Mouse (Mus musculus) lung, embryonic 16.5 days (tissue): Measurements from ENCODE around the gene Adamts4. TPM values are rescaled to one million over a fixed set of nuclear protein-coding genes. Genes with fewer than 3 reads are reported as not detected.
"Not testable (repeated sequence)": the region's sequence is repeated elsewhere in the genome, so short reads cannot be mapped to it uniquely, and the experiment has no call there.

Experiments
- ATAC-seq: fragments of 200-750 bp; cut with Nextera tagmentation; 2 replicates; pipeline ENCODE4 v1.8.0; 2017; ENCODE audit warnings: low read depth, mild to moderate bottlenecking, moderate library complexity
- H3K27ac ChIP-seq: fragments of 300-500 bp; sonication (generic); 2 replicates; pipeline ENCODE4 v1.5.1; 2014; ENCODE audit warnings: mild to moderate bottlenecking, control low read depth, low read length
- H3K27me3 ChIP-seq: fragments of 300-500 bp; sonication (generic); 2 replicates; pipeline ENCODE4 v1.6.1; 2014; ENCODE audit warnings: low read depth, low read length, mixed read lengths; ENCODE audit not compliant: control insufficient read depth, insufficient read depth
- H3K36me3 ChIP-seq: fragments of 300-500 bp; sonication (generic); 2 replicates; pipeline ENCODE4 v1.6.1; 2014; ENCODE audit warnings: low read length; ENCODE audit not compliant: control insufficient read depth, insufficient read depth
- H3K4me1 ChIP-seq: fragments of 300-500 bp; sonication (generic); replicated peaks from 2 replicates; pipeline ENCODE4 v1.6.1; 2014; ENCODE audit warnings: low read length, mixed read lengths; ENCODE audit not compliant: control insufficient read depth, insufficient read depth
- H3K4me2 ChIP-seq: fragments of 300-500 bp; sonication (generic); 2 replicates; pipeline ENCODE4 v1.6.1; 2014; ENCODE audit warnings: low read depth, low read length, control low read depth
- H3K4me3 ChIP-seq: fragments of 300-500 bp; sonication (generic); 2 replicates; pipeline ENCODE4 v1.5.1; 2014; ENCODE audit warnings: mild to moderate bottlenecking, low read length, control low read depth
- H3K9ac ChIP-seq: fragments of 300-500 bp; sonication (generic); 2 replicates; pipeline ENCODE4 v1.6.1; 2014; ENCODE audit warnings: low read length, control low read depth
- H3K9me3 ChIP-seq: fragments of 300-500 bp; sonication (generic); 2 replicates; pipeline ENCODE4 v1.6.1; 2016; ENCODE audit warnings: low read length; ENCODE audit not compliant: control insufficient read depth
- WGBS: fragments of 180-500 bp; shearing (Covaris S2); extraction: QIAGEN DNeasy Blood & Tissue Kit; methylation state at CpG from one replicate; pipeline ENCODE4 v1.1.7; 2014; 5-methylcytosine and 5-hydroxymethylcytosine counted together
- polyA plus RNA-seq: library from polyadenylated mRNA; unstranded; fragments of >200 nt; fragmentation: Nextera tagmentation; extraction: Ambion mirVana; gene quantifications from 2 replicates; pipeline ENCODE4 v1.2.1, GENCODE M21; 2015

Gene Adamts4
- polyA plus RNA-seq, 1 experiment from 2014 or later = 9.2 TPM

GRCm38 (mm10) chr1:171286517-171286916 lies 36.3 kb downstream of the Adamts4 start:
- H3K4me3 ChIP-seq = no peak overlapping the region
- peaks cover 7% of the 10 kb centered on the region for H3K4me1 ChIP-seq
- no peak for ATAC-seq
- H3K9me3 ChIP-seq = no peaks in the 10 kb centered on the region
- WGBS = 90% methylated on average over 19 of the region's 19 CpGs
- no peak overlapping the region for H3K27ac ChIP-seq
- H3K9ac ChIP-seq = no peak overlapping the region
- H3K4me2 ChIP-seq = peak overlapping the region; percentile 78; the same call in 1 of the 2 replicates
- H3K36me3 ChIP-seq = peaks cover 18% of the 10 kb centered on the region
- no peaks in the 10 kb centered on the region for H3K27me3 ChIP-seq

GRCm38 (mm10) chr1:171287136-171288081 lies 37.2 kb downstream of the Adamts4 start, which contains the start of gene Usp21:
Gene Usp21, minus strand, starts transcription at chr1:171287991.
- Histone ChIP-seq H3K27ac (peak within 1 kb of the TSS; percentile 79), H3K4me1 (peaks cover 7% of the 10 kb centered on the region), H3K4me2 (peak within 1 kb of the TSS; percentile 78), H3K27me3 (no peaks in the 10 kb centered on the region), H3K9me3 (no peaks in the 10 kb centered on the region), H3K4me3 (peak within 1 kb of the TSS; percentile 71), H3K36me3 (peaks cover 18% of the 10 kb centered on the region), H3K9ac (peak within 1 kb of the TSS; percentile 90)
- WGBS = under 1% methylated on average over 49 of the region's 49 CpGs
- peak; percentile 97 for ATAC-seq

DNA sequence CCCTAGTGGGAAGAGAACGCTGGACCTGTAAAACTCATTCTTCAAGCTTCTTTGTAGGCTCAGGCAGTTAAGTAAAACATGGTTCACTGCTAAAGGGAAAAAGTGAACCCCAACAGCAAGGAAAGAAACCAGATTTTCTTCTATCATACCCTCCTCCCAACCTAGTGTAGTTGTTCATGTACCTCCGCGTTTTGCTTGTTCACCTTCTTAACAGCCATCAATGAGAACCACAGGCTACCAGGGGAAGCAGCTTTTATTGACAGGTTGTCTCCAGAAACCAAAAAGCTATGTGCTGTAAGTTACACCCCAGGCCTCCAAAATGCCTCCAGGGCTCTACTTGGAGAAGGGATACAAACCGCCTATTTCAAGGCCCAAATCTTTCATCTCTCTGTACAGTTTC lies 38.1 kb downstream of the Adamts4 start:
- Histone ChIP-seq H3K4me2 (peak overlapping the region; percentile 43), H3K9ac (0 out of 2 replicates have a peak overlapping the region, but pooled peaks have one; percentile 90), H3K9me3 (no peaks in the 10 kb centered on the region), H3K27me3 (no peaks in the 10 kb centered on the region), H3K4me3 (peak overlapping the region; percentile 71), H3K27ac (peak overlapping the region; percentile 19), H3K36me3 (peaks cover 15% of the 10 kb centered on the region), H3K4me1 (peaks cover 10% of the 10 kb centered on the region)
- 64% methylated on average over 4 of the region's 4 CpGs for WGBS
- ATAC-seq = no peak

DNA sequence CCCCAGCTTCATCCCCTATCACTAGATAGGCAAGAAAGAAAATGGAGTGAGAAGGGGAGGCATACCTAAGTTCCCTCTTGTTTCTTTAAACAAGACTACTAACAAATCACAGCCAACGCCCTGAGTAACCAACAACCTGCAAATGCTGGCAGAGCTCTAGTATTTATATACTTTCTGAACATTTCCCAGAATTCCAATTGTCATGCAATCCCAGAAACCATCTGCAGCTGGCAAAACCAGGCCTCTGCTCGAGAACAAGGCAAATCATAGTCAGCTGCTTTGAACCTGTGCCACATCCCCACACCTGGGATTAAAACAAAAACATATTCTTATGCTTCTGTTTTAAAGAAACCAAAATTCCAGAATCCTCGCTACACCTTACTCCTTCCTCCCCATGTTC lies 43.1 kb downstream of the Adamts4 start:
- peaks cover 8% of the 10 kb centered on the region for H3K27me3 ChIP-seq
- no peak overlapping the region for H3K9ac ChIP-seq
- H3K4me2 ChIP-seq = peak overlapping the region; percentile 79
- no peak for ATAC-seq
- WGBS = 77% methylated on average over 3 of the region's 3 CpGs
- peaks cover 11% of the 10 kb centered on the region for H3K36me3 ChIP-seq
- H3K27ac ChIP-seq = no peak overlapping the region
- H3K9me3 ChIP-seq = no peaks in the 10 kb centered on the region
- peaks cover 7% of the 10 kb centered on the region; the same call in 1 of the 2 replicates for H3K4me1 ChIP-seq
- H3K4me3 ChIP-seq = peak overlapping the region; percentile 77

DNA sequence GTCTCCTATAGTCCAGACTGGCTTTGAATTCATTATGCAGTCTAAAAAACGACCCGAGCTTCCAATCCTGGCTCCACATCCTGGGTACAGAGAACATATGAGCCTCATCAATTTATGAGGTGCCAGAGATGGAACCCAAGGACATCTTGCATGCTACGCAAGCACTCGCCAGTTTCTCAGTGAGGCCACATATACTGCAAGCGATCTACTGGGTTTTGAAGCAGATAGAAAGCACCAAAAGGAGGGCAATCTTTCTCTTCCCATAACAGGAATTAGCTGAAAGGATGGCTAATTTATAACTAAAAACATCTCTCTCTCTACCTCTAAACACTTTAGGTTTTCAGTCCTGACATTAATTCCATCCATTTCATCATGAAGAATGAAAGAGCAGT lies 43.7 kb downstream of the Adamts4 start:
- no peak for ATAC-seq
- peak overlapping the region; percentile 97 for H3K27ac ChIP-seq
- H3K9ac ChIP-seq = peak overlapping the region; percentile 91
- peaks cover 7% of the 10 kb centered on the region; the same call in 1 of the 2 replicates for H3K4me1 ChIP-seq
- 25% methylated on average over 5 of the region's 5 CpGs for WGBS
- peak overlapping the region; percentile 77 for H3K4me3 ChIP-seq
- H3K9me3 ChIP-seq = no peaks in the 10 kb centered on the region
- peak overlapping the region; percentile 79 for H3K4me2 ChIP-seq
- H3K27me3 ChIP-seq = peaks cover 8% of the 10 kb centered on the region
- peaks cover 8% of the 10 kb centered on the region for H3K36me3 ChIP-seq

DNA sequence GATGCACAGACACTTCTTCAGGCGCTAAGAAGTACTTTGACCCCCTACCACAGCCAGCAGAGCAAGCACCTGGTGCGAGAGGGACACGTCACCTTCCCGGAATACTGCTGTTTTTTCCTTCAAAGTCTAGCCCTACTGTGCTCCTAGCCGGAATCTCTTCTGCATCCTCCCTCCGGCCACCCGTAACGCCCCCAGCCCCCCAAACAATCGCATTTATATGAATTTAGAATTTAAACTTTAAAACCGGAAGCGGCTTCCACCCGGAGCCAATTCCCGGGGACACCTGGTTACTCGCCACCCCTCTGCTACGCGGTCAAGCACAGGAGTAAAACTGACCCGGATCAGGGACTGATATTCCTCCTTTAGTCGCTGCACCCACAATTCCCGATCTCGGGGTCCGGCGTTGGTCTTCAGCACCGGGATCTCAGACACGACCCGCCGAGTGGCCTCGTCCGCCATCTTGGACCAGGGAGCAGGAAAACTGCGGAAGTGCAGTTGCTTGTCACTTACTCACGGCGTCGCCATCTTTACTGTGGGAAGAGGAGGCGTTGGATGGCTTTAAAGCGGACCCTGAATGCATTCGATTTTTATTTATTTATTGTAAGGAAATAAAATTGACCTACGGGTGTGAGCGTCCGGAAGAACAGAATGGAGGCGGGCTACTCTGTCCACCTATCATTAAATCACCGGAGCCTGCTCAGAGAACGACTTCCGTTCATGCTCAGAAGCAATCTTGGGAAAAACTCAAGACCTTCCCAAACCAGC lies 44.3 kb downstream of the Adamts4 start, which contains the start of gene Ufc1:
Ufc1 (minus strand) TSS at position 727 of the 765 bp plus-strand sequence.
- peak within 1 kb of the TSS; percentile 97 for H3K27ac ChIP-seq
- H3K4me2 ChIP-seq = peak within 1 kb of the TSS; percentile 79
- no peaks in the 10 kb centered on the region for H3K9me3 ChIP-seq
- peaks cover 7% of the 10 kb centered on the region; the same call in 1 of the 2 replicates for H3K4me1 ChIP-seq
- peak; percentile 86 for ATAC-seq
- peaks cover 4% of the 10 kb centered on the region for H3K36me3 ChIP-seq
- WGBS = under 1% methylated on average over 42 of the region's 42 CpGs
- peak within 1 kb of the TSS; percentile 77 for H3K4me3 ChIP-seq
- peak within 1 kb of the TSS; percentile 91 for H3K9ac ChIP-seq
- H3K27me3 ChIP-seq = peaks cover 8% of the 10 kb centered on the region

DNA sequence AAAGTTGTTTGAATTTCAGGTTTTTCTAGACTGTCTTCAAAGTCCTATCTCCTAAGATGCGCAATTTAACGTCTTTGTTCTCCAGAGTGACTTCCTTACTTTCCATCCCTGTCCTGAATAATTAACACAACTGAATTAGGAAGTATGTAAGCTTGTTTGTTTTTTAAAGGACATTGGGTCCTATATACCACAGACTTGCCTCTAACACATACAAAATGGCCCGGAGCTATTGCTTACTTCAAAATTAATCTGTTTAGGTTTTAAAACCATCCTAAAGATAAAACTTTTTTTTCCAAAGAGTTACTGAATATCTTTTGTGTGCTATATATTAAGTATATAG lies 44.8 kb downstream of the Adamts4 start:
- H3K4me2 ChIP-seq = peak overlapping the region; percentile 58
- H3K4me1 ChIP-seq = peaks cover 7% of the 10 kb centered on the region; the same call in 1 of the 2 replicates
- peak overlapping the region; percentile 97 for H3K27ac ChIP-seq
- peak overlapping the region; percentile 77 for H3K4me3 ChIP-seq
- no peaks in the 10 kb centered on the region; the same call in 1 of the 2 replicates for H3K36me3 ChIP-seq
- 7% methylated on average over 3 of the region's 3 CpGs for WGBS
- peaks cover 8% of the 10 kb centered on the region for H3K27me3 ChIP-seq
- peak overlapping the region; percentile 91 for H3K9ac ChIP-seq
- ATAC-seq = peak; percentile 6; the same call in 1 of the 2 replicates
- no peaks in the 10 kb centered on the region for H3K9me3 ChIP-seq

- H3K9me3 ChIP-seq = no peaks in the 10 kb centered on the region
- 57% methylated on average over 3 of the region's 3 CpGs for WGBS
These were observed 48.0 kb downstream of the Adamts4 start for GRCm38 (mm10) chr1:171298226-171298625.

GRCm38 (mm10) chr1:171306157-171306556 lies 55.9 kb downstream of the Adamts4 start:
- not testable (repeated sequence) for H3K9ac ChIP-seq, H3K36me3 ChIP-seq, ATAC-seq, H3K4me2 ChIP-seq, H3K4me3 ChIP-seq, H3K27me3 ChIP-seq, H3K9me3 ChIP-seq, H3K27ac ChIP-seq, H3K4me1 ChIP-seq
- WGBS = 58% methylated on average over 5 of the region's 5 CpGs

More at GRCm38 (mm10) chr1:171298226-171298625, 48.0 kb downstream of the Adamts4 start:
- H3K4me1 ChIP-seq = peaks cover 5% of the 10 kb centered on the region; the same call in 1 of the 2 replicates
- H3K9ac ChIP-seq = no peak overlapping the region
- no peak for ATAC-seq
- peaks cover 8% of the 10 kb centered on the region for H3K27me3 ChIP-seq
- no peaks in the 10 kb centered on the region for H3K36me3 ChIP-seq
- no peak overlapping the region for H3K4me2 ChIP-seq
- H3K4me3 ChIP-seq = no peak overlapping the region
- no peak overlapping the region for H3K27ac ChIP-seq
